Mouse (Mus musculus): ENCODE measurements at regions not wholly inside any gene's neighbourhood (a gene's known extent, or its start where the extent isn't known, plus 50 kb on each side); places are given as distances from the start of the nearest gene placed in this dataset.

DNA sequence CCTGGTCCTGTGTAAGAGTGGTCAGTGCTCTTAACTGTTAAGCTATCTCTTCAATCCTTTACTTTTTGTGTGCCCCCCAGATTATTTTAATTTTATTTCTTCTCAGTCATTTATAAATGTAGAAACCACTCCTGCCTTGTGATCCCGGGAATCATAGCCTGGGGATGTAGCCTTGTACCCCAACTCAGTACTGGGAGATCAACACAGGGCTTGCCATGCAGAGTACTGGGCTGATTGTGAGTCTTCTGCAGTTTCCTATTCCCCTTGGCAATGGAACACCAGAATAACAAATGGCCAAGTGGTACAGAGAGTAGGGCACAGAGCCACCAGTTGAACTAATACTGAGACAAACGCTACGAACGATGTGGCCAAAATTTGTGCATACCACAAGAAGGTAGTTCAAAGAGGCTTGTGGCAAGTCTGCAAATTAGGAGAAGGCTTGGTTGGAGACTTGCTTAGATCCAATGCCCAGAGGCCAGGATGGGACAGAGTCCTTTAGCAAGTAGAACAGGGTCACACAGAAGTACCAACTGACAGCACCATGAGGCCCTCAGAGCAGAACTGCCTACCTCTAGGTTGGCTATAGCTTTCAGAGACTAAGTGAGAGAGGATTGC lies 151.9 kb downstream of the Qrsl1 start:
- no peak for TF ChIP-seq TCF12 (IDR thresholded peaks at IDR 0.05; ENCODE audit: low read depth, low read length)
- TF ChIP-seq CTCF (conservative IDR thresholded peaks at IDR 0.05 in 1 of 2, IDR thresholded peaks at IDR 0.05 in 1 of 2; ENCODE audit: low read depth in 2 of 2, low read length in 2 of 2) = no peak
- no peak for TF ChIP-seq POLR2A (IDR thresholded peaks at IDR 0.05; ENCODE audit: low read depth, low read length)
- no peak for TF ChIP-seq MXI1 (IDR thresholded peaks at IDR 0.05; ENCODE audit: low read depth, low read length)
- no peak for TF ChIP-seq E2F4 (IDR thresholded peaks at IDR 0.05; ENCODE audit: insufficient replicate concordance, low read depth, low read length)
- TF ChIP-seq CHD2 (IDR thresholded peaks at IDR 0.05; ENCODE audit: low read length) = no peak
- TF ChIP-seq POLR2AphosphoS2 (IDR thresholded peaks at IDR 0.05; ENCODE audit: low read depth, low read length) = no peak
- TF ChIP-seq EP300 (IDR thresholded peaks at IDR 0.05; ENCODE audit: low read length) = no peak
- TF ChIP-seq PAX5 (IDR thresholded peaks at IDR 0.05; ENCODE audit: low read length) = no peak
- no peak for TF ChIP-seq NELFE (IDR thresholded peaks at IDR 0.05; ENCODE audit: low read depth, low read length)
